Mouse (Mus musculus) kidney, adult 2 months (tissue): ENCODE measurements around the gene Hist1h2be. TPM values are rescaled to one million over a fixed set of nuclear protein-coding genes. Genes with fewer than 3 reads are reported as not detected.
"Not testable (repeated sequence)": the region's sequence is repeated elsewhere in the genome, so short reads cannot be mapped to it uniquely, and the experiment has no call there.

ENCODE experiments used
- DNase-seq: peaks from one replicate; pipeline ENCODE4 v3.0.0; 2021
- H3K27ac ChIP-seq: fragments of 200-500 bp; 2 replicates; pipeline ENCODE4 v1.5.1; 2012; ENCODE audit warnings: low read depth, low read length, control low read depth, inconsistent platforms; ENCODE audit not compliant: insufficient read depth
- H3K27me3 ChIP-seq: fragments of 200-500 bp; replicated peaks from 2 replicates; pipeline ENCODE4 v1.6.1; 2012; ENCODE audit warnings: mild to moderate bottlenecking, moderate library complexity, low read length, inconsistent platforms; ENCODE audit not compliant: control insufficient read depth, insufficient read depth
- H3K36me3 ChIP-seq: fragments of 200-500 bp; 2 replicates; pipeline ENCODE4 v1.6.1; 2012; ENCODE audit warnings: mild to moderate bottlenecking, moderate library complexity, low read length, inconsistent platforms; ENCODE audit not compliant: control insufficient read depth, insufficient read depth
- H3K4me1 ChIP-seq: fragments of 200-500 bp; 2 replicates; pipeline ENCODE4 v1.6.1; 2011; ENCODE audit warnings: low read length; ENCODE audit not compliant: control insufficient read depth, insufficient read depth
- H3K4me3 ChIP-seq: fragments of 200-500 bp; 2 replicates; pipeline ENCODE4 v1.5.1; 2011; ENCODE audit warnings: mild to moderate bottlenecking, low read depth, low read length, control low read depth; ENCODE audit not compliant: insufficient read depth
- CTCF ChIP-seq: fragments of 200-500 bp; conservative IDR thresholded peaks from 2 replicates; pipeline ENCODE4 v1.5.1; 2011; ENCODE audit warnings: low read depth, mild to moderate bottlenecking, control low read depth, low read length, moderate library complexity, mixed read lengths; ENCODE audit not compliant: insufficient read depth, insufficient read length
- POLR2A ChIP-seq: fragments of 200-500 bp; IDR thresholded peaks from one replicate; pipeline ENCODE4 v1.6.1; 2011; ENCODE audit warnings: low read depth, low read length, control low read depth
- WGBS: fragments of 180-500 bp; shearing (Covaris S2); methylation state at CpG from one replicate; pipeline ENCODE4 v1.1.7; 2018; 5-methylcytosine and 5-hydroxymethylcytosine counted together
- polyA plus RNA-seq: library from polyadenylated mRNA; depleted of rRNA; stranded (reverse); fragments of >200 nt; gene quantifications from 2 replicates; pipeline ENCODE4 v1.2.3, GENCODE M21; 2012; rRNA removed

Hist1h2be gene
- 1.2 TPM in 2 replicates for polyA plus RNA-seq

DNA sequence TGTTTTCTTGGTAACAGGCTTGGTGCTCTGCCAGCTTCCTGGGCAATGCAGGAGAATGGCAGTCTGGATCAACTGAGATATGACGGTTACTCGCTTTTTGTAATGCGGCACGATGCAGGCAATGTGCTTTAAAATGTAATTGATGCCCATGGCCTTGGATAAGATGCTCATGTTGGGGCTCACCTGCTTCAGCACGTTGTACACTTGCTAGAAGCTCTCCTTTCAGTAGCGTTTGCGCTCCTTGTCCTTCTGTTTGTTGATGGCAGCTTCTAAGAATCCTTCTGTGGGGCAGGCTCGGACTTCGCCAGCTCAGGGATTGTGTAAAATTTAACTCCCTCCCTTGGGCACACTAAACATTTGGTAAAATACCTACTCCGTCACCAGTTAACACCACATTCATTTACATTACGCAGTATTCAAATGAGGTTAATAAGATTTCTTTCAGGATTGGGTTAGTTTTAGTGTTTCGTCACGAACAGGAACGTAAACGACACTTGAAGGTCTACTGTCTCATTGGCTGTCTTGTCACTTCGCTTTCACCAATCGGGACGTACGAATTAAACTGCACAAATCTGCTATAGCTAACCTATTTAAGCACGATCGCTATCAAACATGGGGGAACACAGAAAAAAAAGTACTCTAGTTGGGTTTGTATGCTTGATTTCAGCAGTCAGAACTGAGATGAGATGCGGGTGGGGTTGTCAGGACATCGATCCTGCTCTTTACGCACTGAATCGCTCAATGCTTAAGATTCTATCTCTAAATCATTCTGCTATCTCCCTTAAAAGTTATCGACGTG is at the start of gene Hist1h2be:
Gene Hist1h2be (minus strand): TSS at position 392 of the 799 bp plus-strand sequence.
- H3K4me3 ChIP-seq, result peak within 1 kb of the TSS; percentile 69
- H3K4me1 ChIP-seq, result peaks cover 2% of the 10 kb centered on the region; the same call in 1 of the 2 replicates
- no peaks in the 10 kb centered on the region for H3K27me3 ChIP-seq
- no peaks in the 10 kb centered on the region for H3K36me3 ChIP-seq
- WGBS, result under 1% methylated on average over 27 of the region's 27 CpGs
- peak within 1 kb of the TSS; percentile 91 for H3K27ac ChIP-seq
- peak; percentile 91 for DNase-seq
- TF ChIP-seq CTCF, result no peak
- no peak for TF ChIP-seq POLR2A

DNA sequence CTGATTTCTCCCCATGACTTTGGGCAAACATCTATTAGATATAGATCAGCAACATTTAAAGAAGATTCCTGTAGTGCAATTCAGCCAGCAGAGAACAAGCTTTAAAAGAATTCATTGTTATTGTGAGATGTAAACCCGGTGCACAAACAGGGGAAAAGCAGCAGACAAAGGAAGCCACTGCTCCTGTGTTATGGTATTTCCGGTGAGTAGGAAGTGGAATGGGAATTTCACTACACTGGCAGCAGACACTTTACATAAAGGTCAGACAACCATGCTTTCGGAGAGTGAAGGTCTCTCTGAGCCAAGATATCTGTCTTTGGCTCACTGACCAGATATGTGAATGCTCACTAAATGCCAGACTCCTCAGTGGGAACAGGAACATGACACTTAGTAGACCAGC is 41.6 kb upstream of the Hist1h2be start:
- Histone ChIP-seq H3K4me1 (no peaks in the 10 kb centered on the region), H3K27me3 (no peaks in the 10 kb centered on the region), H3K36me3 (no peaks in the 10 kb centered on the region), H3K27ac (no peak overlapping the region), H3K4me3 (no peak overlapping the region)
- no peak for TF ChIP-seq POLR2A
- no peak for TF ChIP-seq CTCF
- 63% methylated on average over 3 of the region's 3 CpGs for WGBS
- no peak for DNase-seq

DNA sequence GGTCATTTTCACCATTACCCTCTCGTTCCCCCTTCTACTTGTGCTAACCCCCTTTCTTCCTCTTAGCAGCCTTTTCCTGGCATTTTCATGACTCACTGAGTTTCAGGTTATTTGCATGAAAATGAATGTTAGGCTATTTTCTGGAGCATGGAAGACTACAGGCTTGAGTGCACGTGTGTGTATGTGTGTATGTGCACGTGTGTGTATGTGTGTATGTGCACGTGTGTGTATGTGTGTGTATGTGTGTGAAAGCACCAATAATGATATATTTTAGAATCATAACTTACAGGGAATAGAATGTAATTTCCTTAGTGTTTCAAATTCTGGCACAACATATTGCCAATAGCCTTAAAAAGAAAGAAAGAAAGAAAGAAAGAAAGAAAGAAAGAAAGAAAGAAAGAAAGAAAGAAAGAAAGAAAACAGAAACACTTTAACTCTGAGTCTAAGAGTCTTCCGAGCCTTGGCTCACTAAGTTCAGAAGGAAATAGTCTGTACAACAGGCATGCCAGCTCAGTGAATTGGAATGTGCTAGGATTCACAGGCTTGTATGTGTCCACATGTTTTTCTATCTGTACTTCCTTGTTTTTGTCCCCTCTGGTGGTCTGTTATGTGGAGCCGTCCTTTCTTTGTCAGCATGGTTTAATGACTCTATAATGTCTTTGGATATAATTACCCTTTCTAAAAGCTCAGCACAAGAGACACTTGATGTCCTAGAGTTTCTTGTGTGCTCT is 38.9 kb upstream of the Hist1h2be start:
- H3K27ac ChIP-seq, result no peak overlapping the region
- no peak for DNase-seq
- no peaks in the 10 kb centered on the region for H3K4me1 ChIP-seq
- H3K4me3 ChIP-seq, result no peak overlapping the region
- TF ChIP-seq CTCF (no peak), POLR2A (no peak)
- no peaks in the 10 kb centered on the region for H3K36me3 ChIP-seq
- no peaks in the 10 kb centered on the region for H3K27me3 ChIP-seq
- WGBS, result 41% methylated on average over 6 of the region's 6 CpGs

DNA sequence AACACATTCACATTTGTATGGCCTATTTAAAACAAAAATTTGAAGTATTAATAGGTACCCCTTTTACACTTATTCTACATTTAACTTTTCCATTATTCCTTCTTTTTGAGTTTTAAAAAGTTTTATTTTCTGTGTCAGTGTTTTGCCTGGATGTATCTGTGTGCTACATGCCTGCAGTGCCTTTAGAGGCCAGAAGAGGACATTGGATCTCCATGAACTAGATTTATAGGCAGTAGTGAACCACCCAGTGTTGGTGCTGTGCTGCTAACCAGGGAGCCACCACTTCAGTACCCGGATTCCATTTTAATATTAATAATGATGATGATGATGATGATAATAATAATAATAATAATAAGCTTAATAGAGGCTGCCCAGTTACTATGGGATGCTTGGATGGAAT is 9.7 kb upstream of the Hist1h2be start:
- TF ChIP-seq POLR2A (no peak), CTCF (peak; percentile 42)
- no peaks in the 10 kb centered on the region for H3K36me3 ChIP-seq
- H3K4me1 ChIP-seq, result no peaks in the 10 kb centered on the region
- WGBS, result 11% methylated on average over 1 of the region's 1 CpGs
- DNase-seq, result peak; percentile 10
- no peaks in the 10 kb centered on the region for H3K27me3 ChIP-seq
- H3K4me3 ChIP-seq, result no peak overlapping the region
- no peak overlapping the region for H3K27ac ChIP-seq

DNA sequence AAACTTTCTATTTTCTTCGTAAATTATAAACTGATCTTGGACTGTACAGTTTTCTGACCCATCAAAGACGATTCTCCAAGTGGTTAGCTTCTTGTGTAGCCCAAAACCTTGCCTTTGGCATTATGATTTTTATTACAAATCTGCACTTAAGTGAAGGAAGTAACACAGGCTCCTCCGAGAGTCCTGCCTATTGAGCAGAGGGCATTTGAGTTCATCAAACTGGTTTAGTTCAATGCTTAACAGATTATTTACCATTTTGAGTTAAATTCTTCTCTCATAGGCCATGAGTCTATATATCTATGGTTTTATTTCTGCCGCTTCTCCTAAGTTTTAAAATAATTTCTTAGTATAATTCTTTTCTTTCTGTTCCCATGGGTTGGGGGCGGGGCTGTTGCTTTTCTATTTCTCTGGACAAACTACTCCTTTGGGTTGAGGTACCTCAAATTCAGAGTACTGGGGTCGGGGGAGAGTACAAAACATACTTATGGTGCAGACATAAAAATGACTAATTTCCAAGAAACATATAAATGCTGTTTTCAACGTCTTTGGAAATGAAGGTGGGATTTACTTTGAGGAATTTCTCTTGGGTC is 2.0 kb upstream of the Hist1h2be start:
- Histone ChIP-seq H3K4me1 (peaks cover 2% of the 10 kb centered on the region; the same call in 1 of the 2 replicates), H3K4me3 (no peak overlapping the region), H3K27me3 (no peaks in the 10 kb centered on the region), H3K27ac (peak overlapping the region; percentile 85), H3K36me3 (no peaks in the 10 kb centered on the region)
- TF ChIP-seq POLR2A (no peak), CTCF (no peak)
- 21% methylated on average over 7 of the region's 7 CpGs for WGBS
- peak; percentile 43 for DNase-seq

DNA sequence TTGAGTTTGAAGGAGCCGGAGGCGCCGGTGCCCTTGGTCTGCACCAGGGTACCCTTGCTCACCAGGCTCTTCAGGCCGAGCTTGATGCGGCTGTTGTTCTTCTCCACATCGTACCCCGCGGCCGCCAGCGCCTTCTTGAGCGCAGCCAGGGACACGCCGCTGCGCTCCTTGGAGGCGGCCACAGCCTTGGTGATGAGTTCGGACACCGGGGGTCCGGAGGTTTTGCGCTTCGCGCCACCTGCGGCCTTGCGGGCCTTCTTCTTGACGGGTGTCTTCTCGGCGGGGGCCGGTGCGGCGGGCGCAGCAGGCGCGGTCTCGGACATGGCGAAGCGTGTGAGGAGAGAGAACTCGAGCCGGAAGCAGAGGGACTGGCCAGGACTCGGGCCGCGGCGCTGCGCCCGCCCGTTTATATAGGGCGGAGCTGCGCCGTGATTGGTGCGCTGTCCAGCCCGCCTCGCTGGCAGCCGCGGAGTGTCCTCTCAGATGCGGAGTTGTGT is 1.3 kb upstream of the Hist1h2be start, which contains the start of gene Hist1h1e:
Gene Hist1h1e (minus strand): TSS at position 384 of the 497 bp plus-strand sequence.
- WGBS, result under 1% methylated on average over 53 of the region's 53 CpGs
- H3K27me3 ChIP-seq, H3K4me1 ChIP-seq: not testable (repeated sequence)

More for the DNA sequence above, 1.3 kb upstream of the Hist1h2be start, which contains the start of gene Hist1h1e:
- DNase-seq, result peak; percentile 94
- Histone ChIP-seq H3K27ac (peak within 1 kb of the TSS; percentile 86), H3K4me3 (peak within 1 kb of the TSS; percentile 69)
- TF ChIP-seq POLR2A, result peak; percentile 98
- not testable (repeated sequence) for H3K36me3 ChIP-seq
